Mouse (Mus musculus) spleen, embryonic (tissue): ENCODE data around the gene Tars2.
"Not testable (repeated sequence)": the region's sequence is repeated elsewhere in the genome, so short reads cannot be mapped to it uniquely, and the experiment has no call there.

Source experiments
- CTCF ChIA-PET: fragments of 350-600 bp; sonication (Branson Sonifier 250); formaldehyde crosslinking; loops from one replicate; lab custom pipeline; 2022; lab: Charles Lee

Gene Tars2

DNA sequence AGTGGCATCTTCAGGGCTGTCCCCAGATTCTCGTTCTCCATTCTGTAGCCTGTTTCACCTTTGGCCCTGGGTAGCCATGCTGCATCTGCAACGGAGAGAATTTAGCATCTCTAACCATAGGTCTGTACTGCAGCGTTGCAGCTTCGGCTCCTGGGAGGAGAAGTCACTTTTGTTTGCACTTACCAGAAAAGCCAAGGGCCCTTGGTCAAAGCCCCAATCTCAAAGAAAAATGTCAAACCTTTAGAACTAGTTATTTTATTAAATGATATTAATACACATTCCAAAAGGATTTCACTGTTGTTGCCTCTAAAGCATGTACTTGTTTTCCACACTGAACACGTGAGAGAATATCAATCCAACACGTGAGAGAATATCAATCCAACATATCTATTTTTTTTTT is at the start of gene Tars2:
Tars2 (minus strand) TSS at position 101 of the 400 bp plus-strand sequence.
- CTCF ChIA-PET = no interaction called here

GRCm38 (mm10) chr3:95808384-95808783 is 48.4 kb upstream of the Tars2 start:
- CTCF ChIA-PET = no interaction called here

GRCm38 (mm10) chr3:95807630-95808029 is 47.6 kb upstream of the Tars2 start:
- CTCF ChIA-PET = not testable (repeated sequence)

- CTCF ChIA-PET = interaction anchor here (0.6 kb wide), 1 partner anchor 13 kb away, joined by 3 read pairs; no protein-coding TSS in a partner anchor
These were observed 46.7 kb upstream of the Tars2 start for GRCm38 (mm10) chr3:95806677-95807076.

DNA sequence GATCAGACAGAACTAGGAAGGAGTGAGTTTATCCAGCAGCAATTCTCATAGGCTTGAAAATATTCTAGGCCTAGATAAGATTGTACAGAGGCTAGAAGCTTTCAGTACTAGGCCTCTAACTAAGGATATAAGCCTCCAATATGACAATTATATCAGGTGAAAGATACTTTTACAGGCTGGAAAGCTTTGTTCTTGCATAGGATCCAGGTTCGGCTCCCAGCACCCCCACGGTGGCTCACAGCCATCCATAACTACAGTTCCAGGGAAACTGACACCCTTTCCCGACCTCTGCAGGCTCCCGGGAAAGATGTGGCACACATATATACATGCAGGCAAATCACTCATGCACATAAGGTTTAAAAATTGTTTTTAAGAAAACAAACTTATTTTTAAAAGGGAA is 43.8 kb upstream of the Tars2 start:
- CTCF ChIA-PET = interaction anchor here (0.6 kb wide), 4 partner anchors 38 to 271 kb away, joined by 3 to 10 read pairs (median 6); no protein-coding TSS in a partner anchor

DNA sequence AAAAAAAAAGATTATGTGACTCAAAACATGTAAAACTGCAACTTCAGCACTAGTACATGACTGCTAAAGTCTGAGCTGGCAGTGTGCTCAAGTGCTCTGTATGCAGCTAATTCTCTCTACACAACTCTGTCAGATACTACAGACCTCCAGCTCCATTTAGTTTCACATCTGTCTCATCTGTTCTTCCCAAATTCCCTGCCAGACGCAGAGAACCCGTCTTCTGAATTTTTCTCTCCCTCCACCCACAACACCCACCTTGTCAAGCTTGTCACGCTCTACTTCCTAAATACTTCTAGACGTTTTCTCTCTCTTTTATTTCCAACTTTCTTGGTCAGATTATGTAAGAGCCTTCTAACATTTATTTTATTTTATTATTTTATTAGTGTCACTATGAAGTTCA is 38.8 kb upstream of the Tars2 start:
- CTCF ChIA-PET = no interaction called here

DNA sequence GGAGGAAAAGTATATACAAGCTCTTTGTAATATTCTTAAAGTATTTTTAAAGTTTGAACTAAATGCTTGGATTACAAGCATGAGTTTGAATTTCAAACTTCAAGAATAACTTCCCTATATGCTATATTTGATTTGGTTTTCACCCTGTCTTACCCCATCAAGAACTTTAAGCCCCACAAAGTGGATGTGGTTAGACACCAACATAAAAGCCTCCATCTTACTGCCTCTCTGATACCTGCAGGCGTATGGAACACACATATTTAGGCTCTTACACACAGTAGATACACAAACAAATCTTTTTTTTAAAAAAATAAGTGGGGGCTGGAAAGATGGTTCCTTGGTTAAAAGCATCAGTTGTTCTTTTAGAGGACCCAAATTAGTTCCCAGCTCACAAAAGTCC is 34.3 kb upstream of the Tars2 start:
- CTCF ChIA-PET = interaction anchor here (0.7 kb wide), 1 partner anchor 12 kb away, joined by 3 read pairs; no protein-coding TSS in a partner anchor

DNA sequence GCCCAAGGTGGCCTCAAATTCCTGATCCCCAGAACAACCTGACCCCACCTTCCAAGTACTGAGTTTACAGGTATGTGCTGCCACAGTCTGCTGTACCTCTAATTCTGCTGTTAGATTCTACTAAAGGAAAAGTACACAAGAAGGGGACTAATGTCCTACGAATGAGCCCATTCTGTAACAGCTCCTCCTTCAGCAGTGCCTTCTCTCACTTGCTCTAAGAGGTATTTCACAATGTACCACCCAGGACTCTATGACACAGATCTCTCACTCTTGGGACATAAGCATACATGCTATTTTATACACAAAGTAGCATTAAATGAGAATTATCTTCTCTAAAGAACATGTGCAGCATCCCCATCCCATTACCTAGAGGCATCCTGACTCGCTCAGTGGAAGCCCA is 33.7 kb upstream of the Tars2 start:
- CTCF ChIA-PET = interaction anchor here (0.7 kb wide), 1 partner anchor 13 kb away, joined by 3 read pairs; no protein-coding TSS in a partner anchor

GRCm38 (mm10) chr3:95785501-95785900 is 25.5 kb upstream of the Tars2 start:
- CTCF ChIA-PET = no interaction called here

DNA sequence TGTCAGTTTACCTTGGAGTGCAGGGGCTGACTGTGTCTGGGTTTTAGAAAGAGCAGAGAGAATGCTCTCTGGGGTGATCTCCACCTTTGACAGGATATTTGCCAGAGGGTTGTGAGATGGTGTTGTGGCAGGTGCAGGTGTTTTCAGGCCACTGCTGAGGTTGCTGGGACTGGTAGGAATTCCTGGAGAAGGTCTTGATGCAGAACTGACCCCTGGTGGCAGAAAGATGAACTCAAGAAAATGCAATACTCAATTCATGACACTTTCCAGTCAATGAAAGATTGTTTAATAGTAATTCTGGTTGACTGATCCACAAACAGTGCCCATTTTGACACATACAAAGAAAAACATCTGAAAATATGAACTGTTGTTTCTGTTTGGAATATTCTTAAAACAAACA is 12.0 kb upstream of the Tars2 start:
- CTCF ChIA-PET = no interaction called here

- CTCF ChIA-PET = interaction anchor here (0.7 kb wide), 1 partner anchor 38 kb away, joined by 3 read pairs; no protein-coding TSS in a partner anchor
These were observed 5.5 kb upstream of the Tars2 start for GRCm38 (mm10) chr3:95765534-95765933.

GRCm38 (mm10) chr3:95763811-95764210 is 3.8 kb upstream of the Tars2 start:
- CTCF ChIA-PET = interaction anchor here (0.5 to 0.6 kb wide), 2 partner anchors 33 to 873 kb away, joined by 5 to 6 read pairs; no protein-coding TSS in a partner anchor

- CTCF ChIA-PET = interaction anchor here (0.6 kb wide), 1 partner anchor 34 kb away, joined by 5 read pairs; no protein-coding TSS in a partner anchor
These were observed 3.0 kb upstream of the Tars2 start for GRCm38 (mm10) chr3:95762961-95763360.

- CTCF ChIA-PET = no interaction called here
These were observed 1.8 kb upstream of the Tars2 start for GRCm38 (mm10) chr3:95761771-95762170.

DNA sequence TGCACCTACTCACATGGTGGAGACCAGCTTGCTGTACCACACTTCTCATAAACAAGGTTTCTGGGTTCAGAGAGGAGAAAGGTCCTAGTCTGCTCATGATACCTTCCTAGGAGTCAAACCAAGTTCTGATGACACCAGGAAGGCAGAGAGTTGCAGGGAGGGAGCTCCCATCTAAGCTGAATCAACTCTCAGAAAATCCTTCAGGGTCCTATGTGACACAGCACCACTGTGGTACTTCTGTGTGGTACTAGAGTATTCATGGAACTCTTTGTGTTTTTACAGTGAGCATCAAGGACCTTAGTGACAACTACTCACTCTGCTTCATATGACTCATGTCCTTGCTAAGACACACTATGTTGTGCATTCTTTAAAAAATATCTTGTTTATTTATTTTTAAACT is 650 bp upstream of the Tars2 start:
- CTCF ChIA-PET = interaction anchor here (0.6 kb wide), 1 partner anchor 560 kb away, joined by 6 read pairs; no protein-coding TSS in a partner anchor

DNA sequence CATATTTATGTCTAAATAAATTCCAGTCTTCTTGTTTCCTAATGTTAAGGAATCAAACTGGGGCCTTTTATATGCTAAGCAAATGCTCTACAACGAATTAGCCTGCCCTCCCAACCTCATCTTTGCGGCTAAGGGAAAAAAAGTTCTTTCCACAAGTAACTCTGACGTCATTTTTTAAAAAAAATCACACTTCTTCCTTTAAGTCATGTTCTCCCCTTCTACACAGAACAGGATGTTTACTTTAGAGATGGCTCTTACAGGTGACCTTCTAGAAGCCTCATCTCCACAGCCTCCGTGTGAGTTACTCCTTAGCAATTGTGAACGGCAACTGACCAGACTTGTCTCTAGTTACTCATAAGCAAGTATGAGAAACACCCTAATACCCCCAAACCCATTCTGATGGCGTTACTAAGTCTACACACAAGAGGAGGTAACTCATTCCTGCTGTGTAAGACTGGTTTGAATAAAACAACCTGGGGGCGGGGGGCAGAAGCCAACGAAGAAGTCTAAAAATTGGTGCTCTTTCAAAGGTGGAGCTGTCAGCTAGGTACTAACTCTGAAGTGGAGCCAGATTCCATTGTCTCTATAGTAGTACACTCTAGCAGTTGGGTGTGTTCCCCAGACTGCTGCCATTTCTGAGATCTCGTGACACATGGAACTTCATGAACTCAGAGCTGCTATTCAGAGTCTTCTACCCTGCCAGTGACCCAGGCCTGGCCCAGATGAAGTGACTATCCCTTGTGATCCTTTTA is 1.4 kb downstream of the Tars2 start:
- CTCF ChIA-PET = no interaction called here

DNA sequence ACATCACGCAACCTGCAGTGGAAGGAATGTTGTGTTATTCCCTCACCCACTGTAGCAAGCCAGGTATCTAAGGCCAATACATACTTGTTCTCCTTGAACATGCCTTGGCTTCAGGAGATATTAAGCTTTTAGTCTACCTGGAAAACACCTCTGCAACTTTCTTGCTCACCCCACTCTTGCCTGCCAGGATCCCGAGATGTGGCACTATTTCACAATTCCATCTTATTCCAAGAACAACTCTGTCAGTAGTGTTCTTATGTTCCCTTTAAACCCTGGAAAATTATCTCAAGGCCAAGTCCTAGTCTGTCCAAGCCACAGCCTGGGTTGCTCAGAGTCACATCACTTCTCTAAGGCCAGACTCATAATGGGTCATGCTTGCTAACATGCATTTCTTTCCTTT is 3.2 kb downstream of the Tars2 start:
- CTCF ChIA-PET = no interaction called here

- CTCF ChIA-PET = interaction anchor here (0.6 kb wide), 1 partner anchor 306 kb away, joined by 3 read pairs; no protein-coding TSS in a partner anchor
These were observed 5.4 kb downstream of the Tars2 start for GRCm38 (mm10) chr3:95754345-95755206.

- CTCF ChIA-PET = no interaction called here
These were observed 7.1 kb downstream of the Tars2 start for GRCm38 (mm10) chr3:95752935-95753334.

DNA sequence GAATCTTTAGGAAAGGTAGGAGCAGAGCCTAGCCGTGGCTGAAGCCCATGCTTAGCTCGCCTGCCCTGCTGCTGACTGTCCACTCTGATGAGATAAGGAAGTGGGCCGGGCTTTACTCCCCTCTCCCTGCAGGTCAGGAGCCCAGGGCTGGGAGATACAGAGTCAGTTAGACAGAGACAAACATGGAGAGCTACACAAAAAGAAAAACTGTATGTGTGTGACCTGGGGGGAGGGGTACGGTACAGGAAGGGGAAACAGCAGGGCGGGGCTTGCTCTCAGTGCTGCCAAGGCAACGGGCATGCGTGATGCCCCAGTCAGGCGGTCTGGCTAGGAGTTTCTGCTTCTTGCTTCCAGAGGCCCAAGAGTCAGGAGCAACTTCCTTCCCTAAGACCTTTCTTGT is 19.6 kb downstream of the Tars2 start:
- CTCF ChIA-PET = interaction anchor here (0.6 kb wide), 1 partner anchor 755 kb away, joined by 3 read pairs; no protein-coding TSS in a partner anchor

DNA sequence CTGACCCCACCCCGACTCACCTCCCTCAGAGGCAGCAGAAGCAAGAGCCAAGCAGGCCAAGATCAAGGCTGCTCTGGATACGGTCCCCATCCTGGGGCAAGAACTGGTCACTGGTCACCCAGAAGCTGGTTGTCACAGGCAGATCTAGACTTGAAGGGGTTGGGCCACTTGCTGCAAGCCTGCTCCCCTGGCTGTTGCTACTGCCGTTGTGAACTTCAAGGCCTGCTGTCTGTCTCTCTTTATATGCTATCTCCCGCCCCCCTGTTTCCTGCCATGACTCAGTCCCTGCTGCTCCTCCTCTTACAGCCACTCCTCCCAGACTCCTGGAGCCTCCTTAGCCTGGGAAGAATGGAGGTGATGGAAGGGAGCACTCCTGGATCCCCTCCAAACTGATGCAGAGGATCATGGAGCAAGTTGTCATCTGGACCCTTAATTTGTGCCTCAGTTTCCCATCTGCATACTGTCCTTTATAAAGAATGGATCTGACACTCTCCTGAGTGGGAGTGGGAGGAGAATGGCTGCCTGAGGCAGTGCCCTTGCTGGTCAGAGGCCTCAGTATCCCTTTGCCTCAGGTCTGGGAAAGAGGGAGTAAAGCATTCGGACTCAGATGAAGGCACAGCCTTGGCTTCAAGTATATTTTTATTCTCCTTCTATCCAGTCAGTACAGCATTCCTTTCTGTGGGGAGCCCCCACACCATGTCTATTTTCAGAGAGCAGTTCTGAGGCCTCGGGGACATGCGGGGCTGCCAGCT is 20.5 kb downstream of the Tars2 start, which contains the start of gene Ecm1:
Ecm1 (minus strand) TSS at position 217 of the 752 bp plus-strand sequence.
- CTCF ChIA-PET = no interaction called here
